Comparison of ENCODE assay signal across 15 mouse cellular contexts in the genomic region with DNA sequence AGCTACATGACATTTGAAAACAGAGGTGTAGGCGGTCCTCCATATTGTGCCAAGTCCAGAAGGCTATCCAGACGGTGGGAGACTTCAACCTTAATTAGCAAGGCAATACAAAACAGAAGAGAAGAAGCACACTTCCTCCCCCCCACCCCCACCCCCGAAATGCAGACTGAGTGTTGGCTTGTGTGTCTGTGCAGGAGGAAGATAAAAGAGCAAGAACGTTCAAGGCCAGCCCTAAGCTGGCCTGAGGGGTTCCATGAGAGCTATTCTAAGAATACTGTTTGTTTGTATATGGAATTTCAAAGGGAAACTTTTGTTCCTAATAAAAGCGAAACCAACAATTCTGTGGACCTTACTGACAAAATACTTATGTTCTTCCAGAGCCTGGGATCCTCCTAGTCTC.
"Had no signal": no experiment of that assay in that cellular context is flagged by ENCODE, and none has a peak within 500 bp of the region (broad histone marks: within the 10 kb centered on the region; RNA-seq: fewer than 3 reads in every experiment).

No protein-coding gene starts in this region.

- H3K4me2 ChIP-seq: limb, embryonic 13.5 days; midbrain, embryonic 15.5 days; neural tube, embryonic 13.5 days had no signal

- H3K4me3 ChIP-seq: limb, embryonic 13.5 days; midbrain, embryonic 10.5 days; midbrain, embryonic 15.5 days; neural tube, embryonic 13.5 days had no signal

- H3K36me3 ChIP-seq: limb, embryonic 13.5 days; midbrain, embryonic 10.5 days; midbrain, embryonic 15.5 days; neural tube, embryonic 13.5 days had no signal

- H3K9me3 ChIP-seq: limb, embryonic 13.5 days; midbrain, embryonic 10.5 days; midbrain, embryonic 15.5 days; neural tube, embryonic 13.5 days had no signal

- H3K27me3 ChIP-seq: limb, embryonic 13.5 days; midbrain, embryonic 15.5 days; neural tube, embryonic 13.5 days had no signal

- DNase-seq: kidney, adult 11 months; kidney, postnatal 36 days; left cerebral cortex, postnatal 4 days; lung, adult 18-20 months; retina, postnatal 1 day; right cerebral cortex, postnatal 4 days; spleen, adult 18-20 months; thymus, adult 18-20 months; thymus, postnatal 36 days had no signal

- ATAC-seq: hindbrain, postnatal 0 days; midbrain, embryonic 15.5 days had no signal

- H3K27ac ChIP-seq: hindbrain, postnatal 0 days; kidney, postnatal 0 days; limb, embryonic 13.5 days; midbrain, embryonic 10.5 days; midbrain, embryonic 15.5 days; neural tube, embryonic 13.5 days had no signal

- H3K9ac ChIP-seq: limb, embryonic 13.5 days; midbrain, embryonic 15.5 days; neural tube, embryonic 13.5 days had no signal

- H3K4me1 ChIP-seq: limb, embryonic 13.5 days; midbrain, embryonic 10.5 days; midbrain, embryonic 15.5 days; neural tube, embryonic 13.5 days had no signal
